Mouse (Mus musculus): ENCODE measurements around the gene Smg1.

The Smg1 gene

GRCm38 (mm10) chr7:118102678-118103461 is 140.6 kb downstream of the Smg1 start:
- DNase-seq: no peak

- DNase-seq: peak in 1 of 2 experiments; percentile 29
Observed at GRCm38 (mm10) chr7:118102231-118102630, 141.2 kb downstream of the Smg1 start.

- DNase-seq: no peak
Observed at GRCm38 (mm10) chr7:118097615-118098014, 145.9 kb downstream of the Smg1 start.
